Mouse (Mus musculus): Measurements from ENCODE around the gene Cbln4. TPM values are rescaled to one million over a fixed set of nuclear protein-coding genes. Genes with fewer than 3 reads are reported as not detected.

Gene Cbln4
- polyA plus RNA-seq, 1 experiment from 2014 or later = 47.6 TPM

DNA sequence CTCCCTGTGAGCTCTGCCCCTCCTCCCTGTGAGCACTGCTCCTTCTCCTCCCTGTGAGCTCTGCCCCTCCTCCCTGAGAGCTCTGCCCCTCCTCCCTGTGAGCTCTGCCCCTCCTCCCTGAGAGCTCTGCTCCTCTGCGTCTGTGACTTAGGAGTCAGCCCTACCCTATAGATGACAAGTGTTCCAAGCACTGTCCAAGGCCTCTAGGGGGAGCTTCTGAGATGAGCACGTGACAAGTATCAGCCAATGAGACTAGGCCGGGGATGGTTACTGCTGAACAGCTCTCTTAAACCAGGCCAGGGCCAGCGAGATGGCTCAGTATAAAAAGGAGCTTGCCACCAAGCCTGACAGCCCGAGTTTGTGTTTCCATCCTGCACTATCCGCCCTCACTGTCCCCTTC is 48.4 kb downstream of the Cbln4 start:
- Histone ChIP-seq H3K36me3 (ENCODE audit: control insufficient read depth, insufficient read depth, low read length) (no peaks in the 10 kb centered on the region), H3K4me3 (ENCODE audit: low read length) (no peak overlapping the region), H3K9ac (ENCODE audit: low read depth, low read length) (no peak overlapping the region), H3K27ac (ENCODE audit: low read depth, low read length) (no peak overlapping the region), H3K27me3 (replicated peaks; ENCODE audit: control insufficient read depth, insufficient read depth, low read length) (no peaks in the 10 kb centered on the region), H3K9me3 (ENCODE audit: control insufficient read depth, low read length) (no peaks in the 10 kb centered on the region), H3K4me2 (ENCODE audit: low read length) (no peak overlapping the region), H3K4me1 (ENCODE audit: control insufficient read depth, insufficient read depth, low read depth, low read length) (no peaks in the 10 kb centered on the region)
- no peak for ATAC-seq
- 63% methylated on average over 6 of the region's 6 CpGs for WGBS

DNA sequence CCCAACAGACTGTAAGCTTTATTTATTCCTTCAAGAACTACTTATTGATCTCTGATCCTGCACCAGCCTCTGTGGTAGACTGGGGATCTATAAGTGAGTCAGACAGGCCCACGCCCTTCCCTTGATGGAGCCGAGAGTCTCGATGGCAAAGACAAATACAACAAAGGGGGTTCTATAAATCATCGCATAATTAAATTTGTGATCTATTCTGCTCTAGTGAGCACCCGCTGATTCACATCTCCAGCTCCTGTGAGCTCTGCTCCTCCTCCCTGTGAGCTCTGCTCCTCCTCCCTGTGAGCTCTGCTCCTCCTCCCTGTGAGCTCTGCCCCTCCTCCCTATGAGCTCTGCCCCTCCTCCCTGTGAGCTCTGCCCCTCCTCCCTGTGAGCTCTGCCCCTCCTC is 49.0 kb downstream of the Cbln4 start:
- Histone ChIP-seq H3K9ac (ENCODE audit: low read depth, low read length) (no peak overlapping the region), H3K4me3 (ENCODE audit: low read length) (no peak overlapping the region), H3K36me3 (ENCODE audit: control insufficient read depth, insufficient read depth, low read length) (no peaks in the 10 kb centered on the region), H3K4me1 (ENCODE audit: control insufficient read depth, insufficient read depth, low read depth, low read length) (no peaks in the 10 kb centered on the region), H3K9me3 (ENCODE audit: control insufficient read depth, low read length) (no peaks in the 10 kb centered on the region), H3K27ac (ENCODE audit: low read depth, low read length) (no peak overlapping the region), H3K27me3 (replicated peaks; ENCODE audit: control insufficient read depth, insufficient read depth, low read length) (no peaks in the 10 kb centered on the region), H3K4me2 (ENCODE audit: low read length) (no peak overlapping the region)
- no peak for ATAC-seq
- 61% methylated on average over 5 of the region's 5 CpGs for WGBS

DNA sequence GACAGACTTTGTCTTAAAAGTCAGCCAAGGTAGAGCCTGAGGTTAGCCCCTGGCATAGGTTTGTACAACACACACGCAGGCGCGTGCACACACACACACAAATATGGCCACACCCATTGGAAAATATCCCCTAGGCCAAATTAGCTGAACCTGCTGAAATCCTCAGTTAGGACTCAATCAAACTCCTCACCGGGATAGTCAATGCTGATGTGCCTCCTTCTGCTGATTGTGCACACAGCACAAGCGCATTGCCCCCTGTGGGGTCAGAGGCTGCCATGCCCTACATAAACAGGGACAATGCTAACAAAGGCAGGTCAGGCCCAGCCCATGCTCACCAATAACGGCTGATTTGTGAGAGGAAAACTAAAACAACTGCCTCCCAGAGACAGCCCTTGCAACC is 56.6 kb downstream of the Cbln4 start:
- Histone ChIP-seq H3K9ac (ENCODE audit: low read depth, low read length) (no peak overlapping the region), H3K4me2 (ENCODE audit: low read length) (no peak overlapping the region), H3K36me3 (ENCODE audit: control insufficient read depth, insufficient read depth, low read length) (no peaks in the 10 kb centered on the region), H3K4me1 (ENCODE audit: control insufficient read depth, insufficient read depth, low read depth, low read length) (no peaks in the 10 kb centered on the region), H3K27me3 (replicated peaks; ENCODE audit: control insufficient read depth, insufficient read depth, low read length) (no peaks in the 10 kb centered on the region), H3K9me3 (ENCODE audit: control insufficient read depth, low read length) (no peaks in the 10 kb centered on the region), H3K27ac (ENCODE audit: low read depth, low read length) (no peak overlapping the region), H3K4me3 (ENCODE audit: low read length) (no peak overlapping the region)
- 33% methylated on average over 6 of the region's 6 CpGs for WGBS
- ATAC-seq = no peak

Other genes with a start within 250 kb of the Cbln4 start
- gene Mc3r, start 205.0 kb upstream of the Cbln4 start, polyA plus RNA-seq (2015; fragmentation: Nextera tagmentation; extraction: Ambion mirVana) = 0.11 and 0.19 TPM in 2 replicates

Measured in hindbrain, embryonic 16.5 days (tissue).